Mouse (Mus musculus) lung, adult 18-20 months (tissue): Measurements from ENCODE around the gene Ubap1.

Experiments used
- DNase-seq, 2 experiments: peaks; one replicate each; pipeline ENCODE4 v3.0.0; 2022; ENCODE audit warnings: mixed read lengths in 2 of 2

Ubap1 gene

GRCm38 (mm10) chr4:41348584-41349198 lies at the start of gene Ubap1:
Ubap1 (plus strand) TSS chr4:41348996.
- peak; percentile 94 to 97 for DNase-seq

- DNase-seq, result no peak
Observed at GRCm38 (mm10) chr4:41303671-41304070, 45.1 kb upstream of the Ubap1 start.

GRCm38 (mm10) chr4:41304302-41304701 lies 44.5 kb upstream of the Ubap1 start:
- DNase-seq, result no peak

- no peak for DNase-seq
Observed at GRCm38 (mm10) chr4:41307406-41307805, 41.4 kb upstream of the Ubap1 start.

GRCm38 (mm10) chr4:41310567-41311563 lies 37.9 kb upstream of the Ubap1 start:
- peak in 1 of 2 experiments; percentile 19 for DNase-seq

- no peak for DNase-seq
Observed at GRCm38 (mm10) chr4:41313722-41314121, 35.1 kb upstream of the Ubap1 start.

GRCm38 (mm10) chr4:41314141-41315129 lies 34.4 kb upstream of the Ubap1 start, which contains the start of gene Dcaf12:
Dcaf12 (minus strand) TSS chr4:41314889.
- DNase-seq, result peak; percentile 97 to 98

- peak in 1 of 2 experiments; percentile 24 for DNase-seq
Observed at GRCm38 (mm10) chr4:41315173-41315572, 33.6 kb upstream of the Ubap1 start.

GRCm38 (mm10) chr4:41318267-41318666 lies 30.5 kb upstream of the Ubap1 start:
- DNase-seq, result no peak

GRCm38 (mm10) chr4:41320971-41321370 lies 27.8 kb upstream of the Ubap1 start:
- no peak for DNase-seq

- DNase-seq, result no peak
Observed at GRCm38 (mm10) chr4:41326876-41327275, 21.9 kb upstream of the Ubap1 start.

GRCm38 (mm10) chr4:41329481-41329880 lies 19.3 kb upstream of the Ubap1 start:
- no peak for DNase-seq

- DNase-seq, result no peak
Observed at GRCm38 (mm10) chr4:41331085-41331484, 17.7 kb upstream of the Ubap1 start.

GRCm38 (mm10) chr4:41331698-41332421 lies 16.9 kb upstream of the Ubap1 start:
- no peak for DNase-seq

- no peak for DNase-seq
Observed at GRCm38 (mm10) chr4:41336546-41336945, 12.2 kb upstream of the Ubap1 start.

- DNase-seq, result no peak
Observed at GRCm38 (mm10) chr4:41340912-41341550, 7.8 kb upstream of the Ubap1 start.

- DNase-seq, result no peak
Observed at GRCm38 (mm10) chr4:41346011-41346410, 2.8 kb upstream of the Ubap1 start.

GRCm38 (mm10) chr4:41347839-41348238 lies 957 bp upstream of the Ubap1 start:
- no peak for DNase-seq

GRCm38 (mm10) chr4:41349199-41349591 lies 399 bp downstream of the Ubap1 start:
- peak in 1 of 2 experiments; percentile 49 for DNase-seq

GRCm38 (mm10) chr4:41352758-41353157 lies 4.0 kb downstream of the Ubap1 start:
- no peak for DNase-seq

GRCm38 (mm10) chr4:41353265-41353664 lies 4.5 kb downstream of the Ubap1 start:
- peak in 1 of 2 experiments; percentile 10 for DNase-seq
